Mouse (Mus musculus): ENCODE measurements around the gene Eppin.

Gene Eppin

GRCm38 (mm10) chr2:164558991-164559645, 34.3 kb downstream of the Eppin start:
- DNase-seq = no peak

GRCm38 (mm10) chr2:164558426-164558825, 35.0 kb downstream of the Eppin start:
- DNase-seq = no peak

- DNase-seq = no peak
Measured at GRCm38 (mm10) chr2:164551502-164551901, 41.9 kb downstream of the Eppin start.

- DNase-seq = no peak
Measured at GRCm38 (mm10) chr2:164550895-164551269, 42.5 kb downstream of the Eppin start.

- DNase-seq = no peak
Measured at GRCm38 (mm10) chr2:164549963-164550894, 43.2 kb downstream of the Eppin start.

GRCm38 (mm10) chr2:164549338-164549737, 44.1 kb downstream of the Eppin start:
- DNase-seq = no peak

GRCm38 (mm10) chr2:164544454-164545097, 48.8 kb downstream of the Eppin start:
- no peak for DNase-seq

GRCm38 (mm10) chr2:164543745-164544144, 49.6 kb downstream of the Eppin start:
- DNase-seq = no peak

- DNase-seq = no peak
Measured at GRCm38 (mm10) chr2:164542598-164542997, 50.8 kb downstream of the Eppin start.

GRCm38 (mm10) chr2:164542132-164542531, 51.3 kb downstream of the Eppin start:
- no peak for DNase-seq

- DNase-seq = no peak
Measured at GRCm38 (mm10) chr2:164540652-164541427, 52.6 kb downstream of the Eppin start.
